Mouse (Mus musculus) neural tube, embryonic 15.5 days (tissue): ENCODE results near the gene App. TPM values are rescaled to one million over a fixed set of nuclear protein-coding genes. Genes with fewer than 3 reads are reported as not detected.

ENCODE experiments used
- ATAC-seq: fragments of 200-750 bp; cut with Nextera tagmentation; 2 replicates; pipeline ENCODE4 v1.8.0; 2017; ENCODE audit warnings: mild to moderate bottlenecking, moderate TSS enrichment, moderate library complexity; ENCODE audit not compliant: low FRiP score
- H3K27ac ChIP-seq: fragments of 300-500 bp; sonication (generic); replicated peaks from 2 replicates; pipeline ENCODE4 v1.5.1; 2015; ENCODE audit warnings: mild to moderate bottlenecking, inconsistent platforms
- H3K27me3 ChIP-seq: fragments of 300-500 bp; sonication (generic); replicated peaks from 2 replicates; pipeline ENCODE4 v1.6.1; 2015; ENCODE audit warnings: inconsistent platforms
- H3K36me3 ChIP-seq: fragments of 300-500 bp; sonication (generic); 2 replicates; pipeline ENCODE4 v1.6.1; 2015; ENCODE audit warnings: inconsistent platforms
- H3K4me1 ChIP-seq: fragments of 300-500 bp; sonication (generic); 2 replicates; pipeline ENCODE4 v1.6.1; 2015; ENCODE audit warnings: inconsistent platforms
- H3K4me2 ChIP-seq: fragments of 300-500 bp; sonication (generic); 2 replicates; pipeline ENCODE4 v1.6.1; 2015; ENCODE audit warnings: inconsistent platforms, mild to moderate bottlenecking, moderate library complexity
- H3K4me3 ChIP-seq: fragments of 300-500 bp; sonication (generic); replicated peaks from 2 replicates; pipeline ENCODE4 v1.5.1; 2015; ENCODE audit warnings: mild to moderate bottlenecking, inconsistent platforms
- H3K9ac ChIP-seq: fragments of 300-500 bp; sonication (generic); replicated peaks from 2 replicates; pipeline ENCODE4 v1.6.1; 2015; ENCODE audit warnings: mild to moderate bottlenecking, inconsistent platforms
- H3K9me3 ChIP-seq: fragments of 300-500 bp; sonication (generic); replicated peaks from 2 replicates; pipeline ENCODE4 v1.6.1; 2016; ENCODE audit warnings: inconsistent platforms
- WGBS: fragments of 180-500 bp; shearing (Covaris S2); methylation state at CpG from one replicate; pipeline ENCODE4 v1.1.7; 2015; ENCODE audit warnings: mixed read lengths; 5-methylcytosine and 5-hydroxymethylcytosine counted together
- polyA plus RNA-seq: library from polyadenylated mRNA; unstranded; fragments of >200 nt; fragmentation: Nextera tagmentation; extraction: Ambion mirVana; gene quantifications from 2 replicates; pipeline ENCODE4 v1.2.1, GENCODE M21; 2015

Gene App
- polyA plus RNA-seq, 1 experiment from 2014 or later: 487 TPM

DNA sequence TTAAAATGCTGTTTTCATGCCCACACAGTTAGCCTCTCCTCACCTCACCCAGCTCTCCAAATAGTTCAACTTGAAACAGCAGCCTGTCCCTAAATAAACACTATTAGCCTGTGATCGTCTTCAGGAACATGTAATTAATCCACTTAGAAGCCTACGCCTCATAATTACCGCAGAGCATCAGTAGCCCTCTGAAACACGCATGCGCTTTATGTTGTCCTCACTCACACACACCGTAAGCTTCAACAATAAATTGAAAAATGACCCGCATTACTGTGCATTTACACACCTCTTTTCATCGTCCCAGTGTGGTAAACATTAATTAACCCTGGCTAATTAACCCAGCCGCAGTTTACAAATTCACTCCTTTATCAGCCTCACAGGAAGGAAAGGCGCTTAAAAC, 184.1 kb downstream of the App start:
- no peaks in the 10 kb centered on the region for H3K9me3 ChIP-seq
- peak overlapping the region; percentile 6 for H3K27ac ChIP-seq
- peak; percentile 42; the same call in 1 of the 2 replicates for ATAC-seq
- peaks cover 18% of the 10 kb centered on the region for H3K36me3 ChIP-seq
- H3K27me3 ChIP-seq: no peaks in the 10 kb centered on the region
- H3K9ac ChIP-seq: no peak overlapping the region
- 49% methylated on average over 10 of the region's 10 CpGs for WGBS
- H3K4me1 ChIP-seq: 0 out of 2 replicates have a peak, but pooled peaks cover 10% of the 10 kb centered on the region
- no peak overlapping the region for H3K4me3 ChIP-seq
- no peak overlapping the region for H3K4me2 ChIP-seq

DNA sequence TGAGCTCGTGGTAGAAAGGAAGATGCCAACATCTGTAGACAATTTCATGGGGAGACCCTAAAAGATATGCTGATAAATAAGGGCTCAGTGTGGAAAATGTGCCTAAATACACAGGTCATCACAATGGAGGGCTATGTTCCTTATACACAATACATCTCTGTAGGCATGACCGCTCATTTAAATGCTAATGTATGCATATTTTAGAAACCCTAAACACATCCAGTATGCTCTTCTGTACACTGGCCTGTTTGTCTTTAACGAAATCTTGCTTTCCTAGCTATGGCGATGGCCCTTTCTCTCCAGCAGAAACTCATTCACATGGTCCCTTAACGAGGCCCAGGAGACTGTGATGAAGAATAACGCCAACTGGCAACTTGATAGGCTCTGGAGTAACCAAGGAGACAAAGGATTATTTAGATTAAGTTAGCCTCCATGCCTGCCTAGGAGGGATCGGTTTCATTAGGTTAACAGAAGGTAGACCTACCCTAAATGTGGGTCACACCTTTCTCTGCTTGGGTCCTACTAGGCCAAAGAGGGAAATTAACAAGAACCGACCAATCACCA, 185.8 kb downstream of the App start:
- ATAC-seq: no peak
- Histone ChIP-seq H3K4me2 (no peak overlapping the region), H3K4me3 (no peak overlapping the region), H3K9me3 (no peaks in the 10 kb centered on the region), H3K4me1 (0 out of 2 replicates have a peak, but pooled peaks cover 10% of the 10 kb centered on the region), H3K27ac (no peak overlapping the region), H3K9ac (no peak overlapping the region), H3K27me3 (no peaks in the 10 kb centered on the region), H3K36me3 (peaks cover 6% of the 10 kb centered on the region; the same call in 1 of the 2 replicates)
- WGBS: 53% methylated on average over 8 of the region's 8 CpGs

DNA sequence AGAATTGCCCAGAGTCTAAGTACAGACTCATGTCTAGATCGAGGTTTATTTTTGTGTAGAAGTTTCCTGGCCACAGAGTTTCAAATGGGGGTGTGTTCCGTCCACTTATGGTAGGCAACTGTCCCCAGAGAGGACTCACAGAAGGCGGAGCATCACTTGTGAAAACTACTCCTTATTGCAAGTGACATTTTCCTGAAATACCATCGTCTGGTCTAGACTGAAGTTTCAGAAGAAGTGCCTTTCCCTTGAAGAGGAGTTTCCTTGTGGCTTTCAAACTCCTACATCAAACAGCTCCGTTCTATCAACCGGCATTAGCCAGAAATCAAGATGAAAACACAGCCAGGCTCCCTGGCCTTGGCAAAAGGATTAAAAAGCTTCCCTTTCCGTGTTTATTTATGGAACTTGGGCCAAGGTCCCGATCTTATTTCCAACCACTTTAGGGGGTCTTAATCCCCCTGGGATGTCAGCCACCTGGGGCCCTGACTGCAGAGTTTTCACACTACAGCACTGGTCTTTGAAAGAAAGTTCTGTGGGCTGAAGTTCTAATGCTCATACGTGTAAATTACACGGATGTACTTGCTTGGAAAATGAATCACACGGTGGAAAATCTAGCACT, 187.4 kb downstream of the App start:
- H3K36me3 ChIP-seq: peaks cover 4% of the 10 kb centered on the region; the same call in 1 of the 2 replicates
- H3K27ac ChIP-seq: 0 out of 2 replicates have a peak overlapping the region, but pooled peaks have one; percentile 23
- WGBS: 82% methylated on average over 11 of the region's 11 CpGs
- H3K4me1 ChIP-seq: 0 out of 2 replicates have a peak, but pooled peaks cover 10% of the 10 kb centered on the region
- no peak overlapping the region for H3K4me2 ChIP-seq
- ATAC-seq: no peak
- H3K9ac ChIP-seq: no peak overlapping the region
- no peaks in the 10 kb centered on the region for H3K9me3 ChIP-seq
- H3K27me3 ChIP-seq: no peaks in the 10 kb centered on the region
- H3K4me3 ChIP-seq: no peak overlapping the region

DNA sequence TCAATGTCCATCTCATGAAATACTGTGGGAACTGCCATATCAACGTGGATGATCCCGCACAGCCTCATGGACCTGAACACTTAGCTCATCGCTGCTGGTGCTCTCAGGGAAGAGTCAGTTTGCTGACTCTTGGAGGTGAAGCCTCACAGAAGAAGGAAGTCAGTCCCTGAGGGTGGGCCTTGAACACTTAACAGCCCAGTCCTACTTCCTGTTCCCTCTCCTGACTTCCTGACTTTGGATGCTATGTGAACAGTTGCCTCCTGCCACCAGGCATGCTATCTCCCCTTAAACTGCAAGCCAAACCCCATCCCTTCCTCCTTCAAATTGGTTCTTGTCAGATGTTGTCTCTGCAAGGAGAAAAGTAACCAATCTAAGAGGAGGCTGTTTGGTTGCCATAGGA, 188.2 kb downstream of the App start:
- Histone ChIP-seq H3K9me3 (no peaks in the 10 kb centered on the region), H3K9ac (no peak overlapping the region), H3K27ac (peak overlapping the region; percentile 13; the same call in 1 of the 2 replicates), H3K4me2 (no peak overlapping the region), H3K36me3 (peaks cover 6% of the 10 kb centered on the region; the same call in 1 of the 2 replicates), H3K27me3 (no peaks in the 10 kb centered on the region), H3K4me1 (0 out of 2 replicates have a peak, but pooled peaks cover 10% of the 10 kb centered on the region), H3K4me3 (no peak overlapping the region)
- 88% methylated on average over 3 of the region's 3 CpGs for WGBS
- ATAC-seq: no peak

DNA sequence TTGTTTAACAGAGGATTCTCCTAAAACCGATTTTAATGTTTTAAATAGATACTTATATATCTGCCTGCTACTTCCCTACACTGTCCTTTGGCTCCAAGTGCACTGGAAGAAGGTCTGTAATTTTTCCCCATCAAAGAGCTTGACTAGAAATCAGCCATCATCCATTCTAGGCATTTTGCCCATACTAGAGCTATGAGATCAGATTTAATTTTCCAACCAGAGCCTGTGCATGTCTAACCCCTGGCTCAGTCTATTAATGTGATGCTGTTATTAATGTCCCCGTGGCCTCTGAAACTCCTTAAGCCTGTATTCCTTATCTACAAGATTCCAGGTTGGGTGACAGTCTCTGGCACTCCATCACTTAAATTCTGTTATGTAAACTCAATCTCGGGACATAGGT, 190.1 kb downstream of the App start:
- Histone ChIP-seq H3K27ac (no peak overlapping the region), H3K9me3 (no peaks in the 10 kb centered on the region), H3K4me2 (no peak overlapping the region), H3K36me3 (peaks cover 7% of the 10 kb centered on the region; the same call in 1 of the 2 replicates), H3K27me3 (no peaks in the 10 kb centered on the region), H3K4me1 (0 out of 2 replicates have a peak, but pooled peaks cover 3% of the 10 kb centered on the region), H3K9ac (no peak overlapping the region), H3K4me3 (no peak overlapping the region)
- 85% methylated on average over 3 of the region's 3 CpGs for WGBS
- ATAC-seq: no peak

DNA sequence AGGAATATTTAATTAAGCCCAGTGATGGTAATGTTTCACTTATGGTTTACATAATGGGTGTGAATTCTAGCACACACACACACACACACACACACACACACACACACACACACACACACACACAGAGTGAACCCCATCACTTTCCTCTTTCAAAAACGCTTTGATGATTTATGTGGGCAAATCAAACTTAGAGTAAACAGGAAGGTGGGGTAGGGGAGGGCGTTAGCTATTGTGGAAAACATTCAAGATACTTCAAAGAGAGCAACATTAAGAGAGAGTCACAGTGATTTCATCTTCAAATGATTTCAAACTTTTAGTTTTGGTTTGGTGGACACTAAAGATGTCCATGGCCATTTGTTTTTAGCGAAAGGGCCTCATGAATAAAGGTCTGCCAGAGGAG, 191.0 kb downstream of the App start:
- H3K27me3 ChIP-seq: no peaks in the 10 kb centered on the region
- 71% methylated on average over 3 of the region's 3 CpGs for WGBS
- 0 out of 2 replicates have a peak, but pooled peaks cover 3% of the 10 kb centered on the region for H3K4me1 ChIP-seq
- H3K27ac ChIP-seq: no peak overlapping the region
- no peaks in the 10 kb centered on the region for H3K9me3 ChIP-seq
- no peak overlapping the region for H3K9ac ChIP-seq
- H3K4me2 ChIP-seq: no peak overlapping the region
- ATAC-seq: no peak
- peaks cover 8% of the 10 kb centered on the region; the same call in 1 of the 2 replicates for H3K36me3 ChIP-seq
- no peak overlapping the region for H3K4me3 ChIP-seq

DNA sequence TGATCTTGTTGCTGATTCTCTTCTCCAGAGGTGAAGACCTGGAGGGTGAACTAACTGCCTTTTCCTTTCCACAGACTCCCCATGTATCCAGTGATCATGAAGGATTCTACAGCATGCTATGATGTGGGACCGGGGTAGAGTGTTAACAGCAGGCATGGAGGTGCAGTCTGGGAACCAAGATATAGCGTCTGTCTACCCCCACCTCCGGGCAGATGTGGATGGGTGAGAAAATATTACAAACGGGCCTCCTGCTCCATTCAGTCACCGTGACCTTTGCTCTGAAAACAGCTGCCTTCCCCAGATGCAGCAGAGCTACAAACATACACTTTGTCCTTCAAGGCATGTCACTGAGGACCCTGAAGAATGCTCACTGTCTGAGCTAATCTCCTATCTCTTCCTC, 195.0 kb downstream of the App start:
- Histone ChIP-seq H3K9me3 (no peaks in the 10 kb centered on the region), H3K27ac (no peak overlapping the region), H3K4me2 (no peak overlapping the region), H3K36me3 (peaks cover 27% of the 10 kb centered on the region), H3K4me1 (no peaks in the 10 kb centered on the region), H3K27me3 (no peaks in the 10 kb centered on the region), H3K4me3 (no peak overlapping the region), H3K9ac (no peak overlapping the region)
- no peak for ATAC-seq
- 80% methylated on average over 5 of the region's 5 CpGs for WGBS

DNA sequence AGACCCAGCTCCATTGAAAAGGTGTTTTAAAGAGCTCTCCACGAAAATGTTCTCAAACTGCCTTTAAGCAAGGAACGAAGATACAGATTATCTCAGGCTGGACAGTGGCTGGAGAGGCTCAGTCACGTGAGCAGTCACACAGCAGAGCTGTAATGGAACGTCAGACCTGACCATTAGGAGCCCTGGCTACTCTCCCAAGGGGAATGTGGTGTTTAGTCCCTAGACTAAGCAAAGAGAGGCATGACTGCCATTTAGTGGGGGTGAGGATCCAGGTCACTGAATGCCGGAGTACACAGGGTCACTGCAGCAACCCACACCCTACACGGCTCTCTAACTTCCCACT, 199.4 kb downstream of the App start:
- no peak overlapping the region for H3K4me3 ChIP-seq
- no peaks in the 10 kb centered on the region for H3K27me3 ChIP-seq
- H3K4me1 ChIP-seq: peaks cover 8% of the 10 kb centered on the region; the same call in 1 of the 2 replicates
- 88% methylated on average over 6 of the region's 6 CpGs for WGBS
- H3K9me3 ChIP-seq: no peaks in the 10 kb centered on the region
- ATAC-seq: no peak
- H3K9ac ChIP-seq: no peak overlapping the region
- H3K4me2 ChIP-seq: no peak overlapping the region
- peaks cover 47% of the 10 kb centered on the region for H3K36me3 ChIP-seq
- peak overlapping the region; percentile 30; the same call in 1 of the 2 replicates for H3K27ac ChIP-seq

DNA sequence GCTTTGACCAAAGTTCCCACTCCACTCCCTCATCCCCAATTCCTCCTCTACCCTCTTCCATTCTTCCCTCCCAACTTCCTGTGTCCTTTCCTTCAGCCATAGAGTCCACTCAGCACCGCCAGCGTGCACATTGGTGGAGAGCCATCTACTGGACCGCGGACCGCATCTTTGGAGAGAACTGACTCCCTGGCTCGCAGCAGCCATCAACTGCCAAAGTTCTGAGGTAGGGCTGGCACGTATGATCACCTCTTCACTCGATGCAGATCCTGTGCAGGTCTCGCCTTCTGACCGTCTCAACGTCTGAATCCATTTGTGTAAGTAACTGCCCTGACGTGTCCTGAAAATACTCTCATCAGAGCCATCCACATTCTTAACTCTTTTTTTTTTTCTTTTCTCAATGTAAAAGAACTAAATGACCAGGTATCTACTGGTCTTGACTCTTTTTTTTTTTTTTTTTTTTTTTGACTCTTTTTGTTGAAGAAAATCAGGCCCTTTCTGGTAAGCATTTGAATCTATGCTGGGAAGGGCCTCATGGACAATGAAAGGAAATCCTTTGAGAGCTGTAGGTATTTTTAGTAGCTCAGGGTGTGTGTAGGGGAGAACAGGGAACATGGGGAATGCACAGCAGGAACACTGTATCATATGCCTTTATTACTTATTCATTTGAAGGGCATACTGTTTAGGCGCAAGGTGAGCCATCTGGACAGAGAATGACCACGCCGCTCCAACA, 200.0 kb downstream of the App start:
- no peak overlapping the region for H3K4me2 ChIP-seq
- ATAC-seq: no peak
- no peak overlapping the region for H3K9ac ChIP-seq
- H3K4me3 ChIP-seq: no peak overlapping the region
- H3K27me3 ChIP-seq: no peaks in the 10 kb centered on the region
- peak overlapping the region; percentile 30; the same call in 1 of the 2 replicates for H3K27ac ChIP-seq
- H3K36me3 ChIP-seq: peaks cover 50% of the 10 kb centered on the region
- H3K4me1 ChIP-seq: peaks cover 8% of the 10 kb centered on the region; the same call in 1 of the 2 replicates
- WGBS: 96% methylated on average over 15 of the region's 15 CpGs
- no peaks in the 10 kb centered on the region for H3K9me3 ChIP-seq

DNA sequence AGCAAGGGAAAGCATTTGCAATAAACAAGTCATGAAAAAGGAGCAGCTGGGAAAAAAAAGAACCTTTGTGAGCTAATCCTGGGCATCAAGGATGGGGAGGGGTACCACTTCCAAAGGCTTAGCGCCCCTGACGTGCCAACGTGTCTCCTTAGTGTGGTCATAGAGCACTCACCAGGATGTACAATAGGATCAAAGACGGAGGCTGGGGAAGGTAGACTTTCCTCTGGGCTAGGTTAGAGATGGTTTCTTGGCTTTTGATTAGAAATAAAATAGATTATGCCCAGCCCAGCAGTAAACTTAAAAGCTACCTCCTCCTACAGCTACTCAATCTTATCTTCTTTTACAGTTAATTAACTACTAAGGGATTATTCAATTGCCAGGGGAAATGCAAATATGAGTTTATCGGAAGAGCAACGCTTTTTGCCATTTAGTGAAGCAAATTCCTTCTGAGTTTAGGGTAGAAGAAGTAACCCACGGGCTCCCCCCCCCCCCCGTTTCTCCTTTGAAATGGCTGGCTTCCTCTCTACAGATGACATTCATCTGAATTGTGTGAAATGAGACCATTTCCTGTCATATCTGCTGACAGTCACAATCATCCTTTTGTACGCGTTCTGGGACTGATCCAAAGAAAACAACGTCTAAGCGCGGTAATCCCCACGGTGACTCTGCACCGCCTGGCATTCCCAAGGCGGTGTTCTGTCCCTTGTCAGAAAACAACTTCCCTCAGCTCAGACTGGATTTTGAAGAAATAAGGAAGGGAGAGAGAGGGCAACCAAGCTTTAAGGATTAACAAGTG, 201.8 kb downstream of the App start:
- Histone ChIP-seq H3K36me3 (peaks cover 43% of the 10 kb centered on the region), H3K27ac (peak overlapping the region; percentile 42; the same call in 1 of the 2 replicates), H3K9me3 (no peaks in the 10 kb centered on the region), H3K4me1 (peaks cover 8% of the 10 kb centered on the region; the same call in 1 of the 2 replicates), H3K27me3 (no peaks in the 10 kb centered on the region), H3K9ac (no peak overlapping the region), H3K4me2 (no peak overlapping the region), H3K4me3 (no peak overlapping the region)
- no peak for ATAC-seq
- WGBS: 61% methylated on average over 16 of the region's 16 CpGs

DNA sequence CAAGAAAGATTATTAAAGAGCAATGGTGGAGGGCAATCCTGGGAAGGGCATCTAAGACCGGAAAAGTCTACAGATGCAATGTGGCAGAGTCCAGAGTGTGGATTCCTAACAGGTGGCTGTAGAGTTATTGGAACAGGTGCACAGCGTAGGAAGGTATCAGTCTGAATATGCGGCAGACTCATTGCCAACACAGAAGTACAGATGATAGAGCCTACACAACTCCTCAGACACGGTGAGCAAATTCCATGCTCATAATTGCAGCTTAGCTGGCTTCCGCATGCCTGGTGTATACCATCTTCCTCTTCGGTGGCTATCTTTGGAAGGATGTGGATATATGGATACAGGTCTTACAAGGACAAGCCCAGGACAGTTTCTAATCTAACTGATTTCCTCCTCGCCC, 204.5 kb downstream of the App start:
- Histone ChIP-seq H3K4me1 (peaks cover 8% of the 10 kb centered on the region), H3K4me2 (no peak overlapping the region), H3K27me3 (no peaks in the 10 kb centered on the region), H3K9ac (no peak overlapping the region), H3K27ac (no peak overlapping the region), H3K4me3 (no peak overlapping the region), H3K36me3 (peaks cover 37% of the 10 kb centered on the region), H3K9me3 (no peaks in the 10 kb centered on the region)
- 96% methylated on average over 7 of the region's 7 CpGs for WGBS
- no peak for ATAC-seq
